Mouse (Mus musculus) heart, postnatal 14 days (tissue): ENCODE data around the gene Col25a1. TPM values are rescaled to one million over a fixed set of nuclear protein-coding genes. Genes with fewer than 3 reads are reported as not detected.

Experiments
- DNase-seq, 2 experiments: peaks; one replicate each; pipeline ENCODE4 v3.0.0; 2021 to 2022
- intact Hi-C: fragments of 180-260 bp; cut with DNase I; formaldehyde crosslinking; loops from one replicate; pipeline ENCODE4 v1.15.1; 2025
- total RNA-seq, 2 experiments: library from RNA; stranded (reverse); gene quantifications; 2 replicates each; pipeline ENCODE4 v1.2.3; 2021

Gene Col25a1
- total RNA-seq, 2 experiments from 2014 or later, result 0.67 to 0.68 TPM

GRCm38 (mm10) chr3:130430052-130430451 is 298.8 kb downstream of the Col25a1 start:
- intact Hi-C loops, result no loop called here
- no peak for DNase-seq

- no peak for DNase-seq
- intact Hi-C loops, result no loop called here
Observed at GRCm38 (mm10) chr3:130432818-130433217, 301.5 kb downstream of the Col25a1 start.

GRCm38 (mm10) chr3:130436956-130437355 is 305.7 kb downstream of the Col25a1 start:
- no peak for DNase-seq
- intact Hi-C loops, result no loop called here

DNA sequence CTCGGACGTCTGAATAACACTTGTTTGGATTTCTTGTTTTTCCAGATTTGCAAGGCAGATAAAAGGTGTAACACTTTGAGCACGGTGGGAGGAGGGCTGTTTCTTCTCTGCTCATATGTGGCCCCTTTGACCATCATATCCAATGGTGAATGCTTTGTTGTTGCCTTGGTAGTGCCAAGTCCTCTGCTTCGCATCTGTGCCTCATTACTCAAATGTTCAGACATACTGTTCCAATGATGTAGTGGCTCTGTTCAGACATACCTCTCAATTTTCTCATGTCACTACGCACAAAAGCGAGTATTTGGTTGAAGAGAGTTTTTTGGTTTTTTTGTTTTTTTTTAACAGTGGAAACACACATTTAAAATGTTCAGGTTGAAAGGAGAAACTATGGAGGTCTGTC is 308.5 kb downstream of the Col25a1 start:
- no peak for DNase-seq
- intact Hi-C loops, result no loop called here

- intact Hi-C loops, result no loop called here
- DNase-seq, result peak in 1 of 2 experiments; percentile 2
Observed at GRCm38 (mm10) chr3:130440689-130441088, 309.4 kb downstream of the Col25a1 start.

DNA sequence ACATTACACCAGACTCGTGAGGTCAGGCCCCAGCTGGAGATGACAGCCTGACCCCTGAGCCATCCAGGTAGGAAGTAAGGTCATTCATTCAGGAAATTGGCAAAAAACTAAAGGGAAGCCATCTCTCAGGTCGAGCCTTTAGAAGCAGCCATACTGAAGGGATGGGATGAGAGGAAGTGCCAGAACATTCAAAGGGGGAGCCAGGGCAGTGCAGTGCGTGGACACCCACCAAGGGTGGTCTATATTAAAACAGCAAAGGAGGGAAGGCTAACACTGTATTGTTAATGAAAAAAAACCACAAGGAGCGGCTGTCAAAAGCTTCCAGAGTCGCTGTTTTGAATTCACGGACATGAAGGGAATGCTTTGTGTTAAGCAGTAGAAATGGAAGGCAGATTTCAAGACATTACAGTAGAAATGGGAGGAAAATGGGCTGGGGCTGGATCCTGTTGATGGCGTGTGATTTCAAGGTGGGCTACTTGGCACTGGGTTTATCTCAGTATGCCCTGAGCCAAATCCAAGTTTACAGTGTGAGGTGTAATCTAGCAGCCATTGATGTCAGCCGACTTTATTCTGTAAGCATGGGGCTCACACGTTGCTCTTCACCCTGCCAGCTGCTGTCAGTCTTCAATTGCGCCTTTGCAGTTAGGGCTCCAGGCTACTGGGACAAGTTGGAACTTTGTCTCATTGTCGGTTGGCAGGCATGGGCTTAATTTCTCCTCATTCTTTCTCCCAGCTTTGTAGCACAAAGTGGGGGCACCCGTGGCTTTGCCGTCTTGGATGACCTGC is 312.7 kb downstream of the Col25a1 start:
- DNase-seq, result no peak

DNA sequence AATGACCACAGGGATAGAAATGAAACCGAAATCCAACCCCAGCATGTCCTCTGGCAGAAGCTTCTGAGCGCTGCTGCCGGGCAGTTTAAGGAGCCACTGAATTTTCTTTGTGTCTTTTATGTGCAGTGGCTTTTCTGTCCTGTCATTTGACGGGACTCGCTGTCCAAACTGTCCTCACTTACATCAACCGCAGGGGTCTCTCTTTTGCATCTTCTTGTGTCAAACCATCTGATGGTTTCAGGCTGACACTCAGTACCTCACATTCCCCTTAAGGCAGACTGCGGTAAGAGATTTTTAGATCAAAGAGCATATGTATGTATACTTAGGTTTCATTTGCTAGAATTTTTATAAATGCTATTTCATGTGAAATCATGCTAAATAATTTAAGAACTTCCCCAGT is 318.6 kb downstream of the Col25a1 start:
- intact Hi-C loops, result no loop called here
- no peak for DNase-seq

More for the DNA sequence above, 312.7 kb downstream of the Col25a1 start:
- intact Hi-C loops, result no loop called here

DNA sequence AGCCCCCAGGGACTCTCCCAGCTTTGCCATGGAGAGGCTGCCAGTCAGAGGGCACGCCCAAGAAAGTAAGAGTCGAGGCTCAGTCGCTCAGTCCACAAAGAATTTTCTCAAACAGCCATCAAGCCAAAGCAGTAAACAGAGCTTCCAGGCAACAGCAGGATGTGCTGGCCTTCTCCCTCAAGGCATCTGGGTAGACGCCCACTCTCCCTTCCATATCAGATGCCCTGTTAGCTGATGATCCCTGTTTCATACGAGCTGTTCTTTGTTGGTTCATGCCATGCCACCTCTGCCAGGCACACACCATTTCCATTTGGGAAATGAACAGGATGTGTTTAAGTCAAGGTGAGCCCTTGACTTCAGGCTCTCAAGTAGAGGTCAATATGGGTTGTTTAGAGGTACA is 334.1 kb downstream of the Col25a1 start:
- intact Hi-C loops, result no loop called here
- no peak for DNase-seq

DNA sequence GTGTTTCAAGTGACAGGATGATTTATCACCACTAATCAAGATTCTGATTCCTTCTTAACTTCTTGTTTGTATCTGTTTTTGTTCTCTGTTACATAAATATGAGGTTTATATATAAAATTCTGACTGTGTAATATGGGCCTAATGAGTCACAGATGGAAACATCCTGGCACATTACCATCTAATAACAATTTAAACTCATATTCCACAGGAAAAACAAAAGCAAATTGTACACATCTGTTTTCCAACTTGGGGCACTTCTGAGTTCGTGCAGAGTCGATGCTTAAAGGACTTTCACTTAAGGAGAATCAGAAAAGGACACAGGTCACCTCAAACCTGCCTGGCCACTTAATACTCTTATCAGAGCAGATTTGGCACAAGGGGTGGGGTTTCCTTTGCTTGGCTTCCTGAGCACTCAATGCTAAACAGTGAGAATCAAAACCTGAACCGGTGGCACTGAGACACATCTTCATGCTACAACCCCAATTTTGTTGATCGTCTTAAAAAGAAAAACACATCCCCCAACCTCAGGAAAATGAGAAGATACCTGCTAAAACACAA is 342.0 kb downstream of the Col25a1 start:
- DNase-seq, result no peak

GRCm38 (mm10) chr3:130473970-130474369 is 342.7 kb downstream of the Col25a1 start:
- intact Hi-C loops, result no loop called here
- no peak for DNase-seq

More for the DNA sequence above, 342.0 kb downstream of the Col25a1 start:
- intact Hi-C loops, result no loop called here

- intact Hi-C loops, result loop anchor here (10.0 kb wide), 1 partner anchor 298 kb away; no protein-coding TSS in a partner anchor
- no peak for DNase-seq
Observed at GRCm38 (mm10) chr3:130482513-130482912, 351.2 kb downstream of the Col25a1 start.

DNA sequence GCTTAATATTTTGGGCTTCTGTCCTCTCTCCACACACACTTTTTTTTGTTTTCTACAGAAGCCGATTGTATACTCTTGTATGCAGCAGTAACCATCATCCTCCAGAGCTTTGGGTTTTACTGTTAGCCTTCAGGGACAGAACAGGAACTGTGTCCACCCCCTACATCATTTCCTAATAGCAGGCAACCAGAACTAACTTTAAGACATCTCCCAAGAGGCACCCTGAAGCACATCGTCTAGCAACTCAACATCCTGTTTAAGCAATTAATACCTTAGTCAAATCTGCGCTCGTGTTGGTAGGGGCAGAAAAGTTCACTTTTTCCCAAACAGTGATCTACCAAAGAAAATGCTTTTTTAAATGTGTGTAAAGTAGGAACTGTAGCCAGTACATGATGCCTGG is 357.5 kb downstream of the Col25a1 start:
- intact Hi-C loops, result loop anchor here (10.0 kb wide), 1 partner anchor 304 kb away; no protein-coding TSS in a partner anchor
- DNase-seq, result no peak

DNA sequence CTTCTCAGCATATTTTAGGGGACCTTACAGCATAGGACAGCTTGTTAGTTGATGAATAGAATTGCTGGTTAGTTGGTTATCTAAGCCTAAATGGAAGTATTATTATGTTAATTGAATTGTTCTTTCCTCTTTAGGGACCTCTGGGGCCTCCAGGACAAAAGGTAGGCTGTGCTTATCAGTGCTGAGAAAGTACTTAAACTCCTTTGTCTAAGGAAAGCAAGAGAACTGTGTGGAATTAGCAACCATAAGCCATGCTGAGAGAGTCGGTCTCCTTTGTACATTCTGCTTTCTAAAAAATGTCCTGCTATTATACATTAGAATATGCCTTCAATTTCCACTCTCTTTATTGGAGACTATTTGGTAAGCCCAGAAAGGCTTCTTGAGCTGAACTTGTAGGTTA is 362.9 kb downstream of the Col25a1 start:
- no peak for DNase-seq
- intact Hi-C loops, result no loop called here

DNA sequence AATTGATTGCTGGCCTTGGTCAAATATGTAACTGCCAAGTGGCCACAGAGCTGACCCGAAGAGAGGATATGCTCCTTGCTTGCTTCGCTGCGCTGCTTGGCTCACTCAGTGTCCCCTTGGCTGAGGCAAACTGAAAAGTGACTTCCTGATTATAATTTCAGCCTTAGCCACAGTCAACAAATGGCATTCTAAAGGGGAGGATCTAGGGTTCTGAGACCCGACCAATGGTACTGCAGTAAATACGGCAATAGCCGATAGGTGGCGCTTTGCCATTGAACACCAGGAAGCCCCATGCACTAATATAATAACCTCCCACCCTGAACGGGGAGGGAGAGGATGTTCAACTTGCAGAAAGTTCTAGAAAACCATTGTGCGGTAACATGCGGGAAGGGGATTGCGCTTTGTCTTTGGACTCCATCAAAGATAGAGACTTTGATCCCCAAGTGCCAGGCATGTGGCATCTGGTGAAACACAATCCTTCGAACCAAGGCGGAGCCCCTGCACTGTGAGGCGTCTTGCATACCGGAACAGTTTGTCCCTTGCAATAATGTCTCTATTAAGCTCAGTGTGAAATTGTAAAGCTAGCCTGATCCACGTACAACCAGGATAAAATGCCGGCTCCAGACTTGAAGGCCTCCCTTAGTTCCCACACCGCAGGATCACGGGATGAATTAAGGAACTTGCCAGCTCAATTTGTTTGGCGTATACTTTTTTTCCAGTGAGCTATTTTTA is 363.5 kb downstream of the Col25a1 start:
- peak; percentile 15 to 32 for DNase-seq

DNA sequence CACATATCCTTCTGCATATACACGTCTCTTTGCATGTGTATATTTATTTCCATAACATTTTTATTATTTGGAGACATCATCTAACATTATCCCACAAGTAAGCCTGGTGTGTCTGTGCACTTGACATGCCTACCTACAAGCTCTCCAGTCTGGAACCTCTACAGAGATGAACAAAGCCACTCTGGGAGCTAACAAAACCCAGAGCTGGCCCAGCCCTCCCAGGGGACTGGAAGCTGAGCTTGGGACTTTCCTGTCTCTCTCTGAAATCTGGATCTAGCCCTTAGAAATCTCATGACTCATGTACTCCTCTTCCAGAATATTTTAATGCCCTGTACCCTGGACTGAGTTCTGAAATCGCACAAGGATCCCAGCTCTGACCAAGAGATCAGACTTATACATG is 365.7 kb downstream of the Col25a1 start:
- intact Hi-C loops, result no loop called here
- no peak for DNase-seq

More for the DNA sequence above, 363.5 kb downstream of the Col25a1 start:
- intact Hi-C loops, result no loop called here

DNA sequence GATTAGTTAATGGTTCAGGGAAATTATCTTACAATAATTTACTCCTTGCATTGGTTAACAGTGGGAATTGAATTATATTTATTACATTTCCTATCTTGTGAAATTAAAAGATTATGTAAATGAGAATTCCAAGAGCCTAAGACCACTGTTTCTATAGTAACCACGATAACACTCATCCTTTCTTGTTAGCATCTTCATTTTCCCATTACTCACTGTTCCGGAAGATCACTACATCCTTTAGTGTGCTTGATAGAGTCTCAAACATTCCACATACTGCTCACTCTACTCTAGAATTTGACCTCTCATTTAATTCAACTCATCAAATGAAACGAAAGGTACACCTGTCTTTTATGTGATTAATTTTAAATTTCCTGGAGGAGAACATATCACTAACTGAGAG is 370.4 kb downstream of the Col25a1 start:
- intact Hi-C loops, result no loop called here
- DNase-seq, result no peak

GRCm38 (mm10) chr3:130508330-130508729 is 377.0 kb downstream of the Col25a1 start:
- intact Hi-C loops, result no loop called here
- DNase-seq, result no peak

DNA sequence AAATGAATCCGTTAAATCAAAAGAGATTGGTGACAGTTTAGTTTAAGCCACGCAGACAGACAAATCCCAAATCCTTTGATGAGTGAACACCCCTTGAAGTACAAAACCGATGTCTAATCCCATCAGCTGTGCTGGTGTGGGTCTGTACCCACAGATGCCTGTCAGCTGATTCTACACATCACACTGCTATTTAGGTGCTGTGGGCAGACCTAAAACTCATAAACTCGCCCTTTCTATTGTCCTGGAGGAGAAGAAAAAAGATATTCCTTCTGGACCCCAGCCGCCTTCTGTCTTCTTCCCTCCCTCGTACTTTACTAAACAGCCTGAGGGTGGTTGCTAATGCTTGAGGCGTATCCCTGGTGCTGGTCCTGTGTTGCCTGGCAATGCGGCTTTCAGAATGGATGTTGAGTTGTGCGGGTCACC is 387.2 kb downstream of the Col25a1 start:
- DNase-seq, result no peak
- intact Hi-C loops, result no loop called here

DNA sequence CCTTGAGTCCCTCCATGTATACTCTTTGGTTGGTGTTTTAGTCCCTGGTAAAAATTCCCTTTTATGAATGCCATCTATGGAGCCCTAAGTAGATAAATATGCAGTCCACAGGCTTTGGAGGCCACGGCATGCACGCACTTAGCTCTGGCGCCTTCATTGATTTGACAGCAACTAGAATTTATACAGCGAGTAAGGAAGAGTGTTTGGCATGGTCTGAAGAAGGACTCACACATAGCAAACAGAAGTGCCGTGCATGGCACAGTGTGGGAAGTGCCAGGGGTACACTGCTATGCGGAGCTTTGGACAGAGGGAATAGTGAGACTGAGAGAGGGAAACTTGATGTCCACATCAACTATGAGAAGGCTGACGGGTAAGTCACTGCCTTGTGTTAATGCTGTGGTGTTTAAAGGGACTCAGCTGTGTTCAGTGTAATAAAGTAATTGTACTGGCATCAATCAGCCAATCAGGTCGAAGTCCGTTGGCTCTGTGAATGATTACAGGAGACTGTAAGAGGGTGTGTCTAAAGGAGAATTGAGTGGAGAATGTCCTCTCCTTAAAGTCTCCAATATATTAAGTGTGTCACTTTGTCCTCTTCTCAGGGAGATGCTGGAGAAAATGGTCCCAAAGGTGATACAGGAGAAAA is 390.7 kb downstream of the Col25a1 start:
- intact Hi-C loops, result no loop called here
- DNase-seq, result no peak

DNA sequence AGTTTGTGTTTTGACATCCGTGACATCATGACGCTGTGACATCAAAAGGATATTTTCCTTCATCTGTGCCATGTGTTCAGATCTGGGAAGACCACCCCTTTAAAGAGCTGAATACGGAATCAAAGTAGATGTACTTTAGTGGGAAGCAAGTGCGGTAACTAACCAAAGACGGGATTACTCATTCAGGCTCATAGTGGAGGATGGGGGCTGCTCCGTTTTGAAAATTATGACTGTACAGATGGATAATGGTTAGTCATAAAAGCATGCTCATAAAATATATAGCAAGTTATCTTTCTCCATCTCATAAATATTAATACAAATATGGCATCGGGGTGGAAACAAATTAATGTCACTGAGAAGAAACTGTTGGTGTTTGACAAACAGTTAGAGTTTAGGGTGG is 391.7 kb downstream of the Col25a1 start:
- no peak for DNase-seq
- intact Hi-C loops, result no loop called here
